ENCODE assay signal across 20 mouse cellular contexts in the genomic region with DNA sequence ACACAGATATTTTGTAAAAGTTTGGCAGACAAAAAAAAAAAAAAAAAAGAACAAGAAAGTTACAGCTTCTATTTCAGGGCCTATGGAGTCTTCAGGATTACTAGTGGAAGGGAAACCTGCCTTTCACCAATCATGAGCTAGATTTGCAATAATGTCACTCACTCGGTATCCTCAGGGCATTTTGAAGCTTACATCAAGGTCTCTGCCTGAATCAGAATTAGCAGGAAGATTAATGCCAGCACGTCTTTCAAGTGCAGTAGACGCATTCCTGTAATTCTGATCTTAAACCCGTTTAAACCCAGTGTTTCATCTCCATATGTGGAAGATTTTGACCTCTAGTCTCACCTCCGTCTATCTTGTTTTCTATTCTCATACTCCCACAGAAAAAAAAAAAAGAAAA. TPM values are rescaled to one million over a fixed set of nuclear protein-coding genes. Genes with fewer than 3 reads are reported as not detected.
DNase-seq lines count a peak whose midpoint lies in the region; ATAC-seq lines count a peak whose summit lies in the region.
"Had no signal": no experiment of that assay in that cellular context is flagged by ENCODE, and none has a peak within 500 bp of the region (broad histone marks: within the 10 kb centered on the region; RNA-seq: fewer than 3 reads in every experiment).

No protein-coding gene starts in this region.

- WGBS in kidney, embryonic 14.5 days: 27% methylated on average over 5 of the region's 5 CpGs
- WGBS in embryonic facial prominence, embryonic 14.5 days: 17% methylated on average over 5 of the region's 5 CpGs
- WGBS in stomach, embryonic 15.5 days: 29% methylated on average over 5 of the region's 5 CpGs

- no peak for DNase-seq in kidney, adult 11 months
- peak; percentile 54 for DNase-seq in retina, postnatal 1 day
- DNase-seq in retina, embryonic 14.5 days (ENCODE audit: low spot score): no peak
- peak; percentile 76 for DNase-seq in embryonic facial prominence, embryonic 14.5 days (ENCODE audit: low spot score)
- DNase-seq in adrenal gland, postnatal 36 days: no peak
- no peak for DNase-seq in right cerebral cortex, adult 2 months (ENCODE audit: low spot score in 2 of 2)
- DNase-seq: adrenal gland, adult 8-10 months; cerebellum, adult 8-10 months; gastrocnemius, postnatal 25 days; heart, postnatal 4 days; lung, postnatal 14 days; thymus, postnatal 25 days had no signal

- no peak overlapping the region for H3K4me2 ChIP-seq in kidney, embryonic 14.5 days (replicated peaks; ENCODE audit: low read depth, low read length)
- H3K4me2 ChIP-seq in embryonic facial prominence, embryonic 14.5 days (ENCODE audit: low read depth, low read length): no peak overlapping the region
- no peak overlapping the region for H3K4me2 ChIP-seq in stomach, embryonic 15.5 days
- H3K4me2 ChIP-seq: embryonic facial prominence, embryonic 12.5 days; neural tube, embryonic 15.5 days had no signal

- H3K9ac ChIP-seq in kidney, embryonic 14.5 days (ENCODE audit: low read depth, low read length): no peak overlapping the region
- H3K9ac ChIP-seq in embryonic facial prominence, embryonic 14.5 days (ENCODE audit: low read depth, low read length): no peak overlapping the region
- H3K9ac ChIP-seq in stomach, embryonic 15.5 days: no peak overlapping the region
- H3K9ac ChIP-seq: embryonic facial prominence, embryonic 12.5 days; neural tube, embryonic 15.5 days had no signal

- no peak for ATAC-seq in kidney, embryonic 14.5 days (ENCODE audit: low FRiP score, low TSS enrichment)
- no peak for ATAC-seq in embryonic facial prominence, embryonic 14.5 days (ENCODE audit: low read depth)
- no peak for ATAC-seq in stomach, embryonic 15.5 days (ENCODE audit: insufficient read depth, low FRiP score, low read depth)
- ATAC-seq: forebrain, embryonic 14.5 days; hindbrain, postnatal 0 days had no signal

- H3K36me3 ChIP-seq in kidney, embryonic 14.5 days (ENCODE audit: control insufficient read depth, insufficient read depth, low read length): no peaks in the 10 kb centered on the region
- H3K36me3 ChIP-seq in embryonic facial prominence, embryonic 14.5 days (ENCODE audit: control insufficient read depth, insufficient read depth, low read length): no peaks in the 10 kb centered on the region
- no peaks in the 10 kb centered on the region for H3K36me3 ChIP-seq in stomach, embryonic 15.5 days
- H3K36me3 ChIP-seq: embryonic facial prominence, embryonic 12.5 days; G1E; midbrain, embryonic 10.5 days; neural tube, embryonic 15.5 days had no signal

- H3K4me1 ChIP-seq in kidney, embryonic 14.5 days (ENCODE audit: control insufficient read depth, insufficient read depth, low read length): peaks cover 6% of the 10 kb centered on the region; the same call in 1 of the 2 replicates
- peaks cover 12% of the 10 kb centered on the region; the same call in 1 of the 2 replicates for H3K4me1 ChIP-seq in embryonic facial prominence, embryonic 14.5 days (ENCODE audit: control insufficient read depth, insufficient read depth, low read length)
- 0 out of 2 replicates have a peak, but pooled peaks cover 4% of the 10 kb centered on the region for H3K4me1 ChIP-seq in stomach, embryonic 15.5 days
- H3K4me1 ChIP-seq: neural tube, embryonic 15.5 days had no signal

- H3K4me3 ChIP-seq in kidney, embryonic 14.5 days (ENCODE audit: low read length): no peak overlapping the region
- no peak overlapping the region for H3K4me3 ChIP-seq in embryonic facial prominence, embryonic 14.5 days (ENCODE audit: low read depth, low read length)
- H3K4me3 ChIP-seq in stomach, embryonic 15.5 days (replicated peaks): no peak overlapping the region
- H3K4me3 ChIP-seq: embryonic facial prominence, embryonic 12.5 days; midbrain, embryonic 10.5 days; neural tube, embryonic 15.5 days had no signal

- peak overlapping the region; percentile 73; the same call in 1 of the 2 replicates for H3K27ac ChIP-seq in kidney, embryonic 14.5 days (ENCODE audit: low read depth, low read length)
- H3K27ac ChIP-seq in embryonic facial prominence, embryonic 14.5 days (replicated peaks; ENCODE audit: low read depth, low read length): peak overlapping the region; percentile 35
- H3K27ac ChIP-seq in stomach, embryonic 15.5 days: peak overlapping the region; percentile 26; the same call in 1 of the 2 replicates
- H3K27ac ChIP-seq: hindbrain, postnatal 0 days; midbrain, embryonic 10.5 days; neural tube, embryonic 15.5 days had no signal

- H3K27me3 ChIP-seq in kidney, embryonic 14.5 days (ENCODE audit: control insufficient read depth, insufficient read depth, low read length): no peaks in the 10 kb centered on the region
- no peaks in the 10 kb centered on the region for H3K27me3 ChIP-seq in embryonic facial prominence, embryonic 14.5 days (replicated peaks; ENCODE audit: control insufficient read depth, insufficient read depth, low read length)
- H3K27me3 ChIP-seq in stomach, embryonic 15.5 days (replicated peaks): no peaks in the 10 kb centered on the region
- H3K27me3 ChIP-seq: embryonic facial prominence, embryonic 12.5 days; neural tube, embryonic 15.5 days had no signal

- no peaks in the 10 kb centered on the region for H3K9me3 ChIP-seq in kidney, embryonic 14.5 days (ENCODE audit: control insufficient read depth, low read length)
- no peaks in the 10 kb centered on the region for H3K9me3 ChIP-seq in embryonic facial prominence, embryonic 14.5 days (ENCODE audit: control insufficient read depth, low read length)
- no peaks in the 10 kb centered on the region for H3K9me3 ChIP-seq in stomach, embryonic 15.5 days
- H3K9me3 ChIP-seq: embryonic facial prominence, embryonic 12.5 days; midbrain, embryonic 10.5 days; neural tube, embryonic 15.5 days had no signal

RNA-seq across cellular contexts. Expression of a gene that starts 50.6 kb away (rescaled TPM):
- 29.4 and 48.9 TPM in 2 replicates for polyA plus RNA-seq in kidney, embryonic 14.5 days (2014; fragmentation: Nextera tagmentation; extraction: Ambion mirVana)
- 82.4 and 98.9 TPM in 2 replicates for polyA plus RNA-seq in embryonic facial prominence, embryonic 14.5 days (2014; fragmentation: Nextera tagmentation; extraction: Ambion mirVana)
- polyA plus RNA-seq in stomach, embryonic 15.5 days (2015; fragmentation: Nextera tagmentation; extraction: Ambion mirVana): 52.8 and 61.0 TPM in 2 replicates
- total RNA-seq in adrenal gland, postnatal 36 days (2021): 1 to 10 TPM; 6.5 to 7.2 TPM
- polyA plus RNA-seq: G1E had no signal

Comparison
In these comparisons a context has a peak if more than half of its experiments do, and no peak if none do; other contexts are left out.
1. DNase-seq: peak in retina, postnatal 1 day (single experiment) and embryonic facial prominence, embryonic 14.5 days (single experiment); none in kidney, adult 11 months (single experiment), retina, embryonic 14.5 days (single experiment), adrenal gland, postnatal 36 days (0 of 2) and right cerebral cortex, adult 2 months (0 of 2).
2. Peak in every context shown above with its lines, with median percentiles within 50 percentile points of each other: H3K27ac ChIP-seq.